Mouse (Mus musculus) layer of hippocampus, postnatal 10 days (tissue): ENCODE data around the gene Prkg2. TPM values are rescaled to one million over a fixed set of nuclear protein-coding genes. Genes with fewer than 3 reads are reported as not detected.

ENCODE experiments used
- DNase-seq, 2 experiments: peaks; one replicate each; pipeline ENCODE4 v3.0.0; 2021; ENCODE audit warnings: low spot score in 2 of 2
- total RNA-seq, 2 experiments: library from RNA; stranded (reverse); gene quantifications; 2 replicates each; pipeline ENCODE4 v1.2.3; 2021

Prkg2 gene
- total RNA-seq, 2 experiments from 2014 or later = 2.3 to 2.4 TPM

DNA sequence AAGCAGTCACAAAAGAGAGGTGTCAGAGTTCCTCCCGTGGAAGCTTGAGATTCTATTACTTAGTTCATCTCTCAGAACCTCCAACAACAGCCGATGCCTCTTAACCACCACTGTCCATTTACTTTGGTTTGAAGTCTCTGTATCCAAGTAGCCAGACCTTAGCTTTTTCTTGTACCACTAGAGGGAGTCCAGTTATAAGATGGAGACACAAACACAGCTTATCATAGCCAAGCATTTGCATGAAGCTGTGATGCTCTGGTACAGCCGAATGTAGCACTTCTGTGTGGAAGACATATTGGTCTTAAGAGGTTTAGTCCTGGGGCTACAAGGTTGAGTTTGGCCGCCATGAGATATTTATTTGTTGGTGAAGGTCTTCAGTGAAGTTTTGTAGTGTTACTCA is 134.8 kb downstream of the Prkg2 start:
- DNase-seq = no peak

- no peak for DNase-seq
Observed at GRCm38 (mm10) chr5:98900926-98901325, 136.2 kb downstream of the Prkg2 start.

DNA sequence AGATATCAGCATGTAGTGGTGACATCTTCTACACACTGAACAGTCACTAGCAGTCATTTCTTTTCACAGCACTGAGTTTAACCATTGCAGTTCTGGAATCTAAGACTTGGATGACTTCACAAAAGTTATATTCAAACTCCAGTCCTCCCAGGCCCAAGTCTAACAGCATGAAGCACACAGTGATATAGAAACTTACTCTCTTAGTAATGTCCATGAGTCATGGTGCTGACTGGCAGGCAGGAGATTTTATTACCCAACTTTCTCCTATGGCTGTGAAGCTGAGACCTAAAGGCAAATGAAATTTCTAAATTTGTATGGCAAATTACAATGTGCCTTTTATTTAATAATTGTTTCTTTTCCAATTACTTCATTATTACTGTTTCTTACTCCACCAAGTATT is 139.2 kb downstream of the Prkg2 start:
- no peak for DNase-seq

DNA sequence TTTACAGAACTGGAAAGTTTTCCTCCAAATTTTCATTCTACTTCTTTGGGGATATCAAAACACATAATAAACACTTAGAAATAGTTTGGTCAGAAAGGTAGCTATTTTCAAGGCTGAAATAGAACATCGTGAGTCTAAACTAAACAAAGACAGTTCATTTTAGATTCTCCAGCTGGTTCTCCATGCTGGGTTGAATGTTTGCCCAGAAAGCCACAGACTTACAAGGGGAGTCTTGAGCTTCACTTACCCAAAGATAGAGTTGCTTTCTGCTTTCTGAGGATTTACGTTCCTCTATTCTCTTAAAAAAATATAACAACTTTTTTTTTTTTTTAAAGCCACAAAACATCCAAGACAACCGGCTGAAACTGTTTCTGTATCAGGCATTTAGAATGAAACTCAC is 142.9 kb downstream of the Prkg2 start:
- no peak for DNase-seq

DNA sequence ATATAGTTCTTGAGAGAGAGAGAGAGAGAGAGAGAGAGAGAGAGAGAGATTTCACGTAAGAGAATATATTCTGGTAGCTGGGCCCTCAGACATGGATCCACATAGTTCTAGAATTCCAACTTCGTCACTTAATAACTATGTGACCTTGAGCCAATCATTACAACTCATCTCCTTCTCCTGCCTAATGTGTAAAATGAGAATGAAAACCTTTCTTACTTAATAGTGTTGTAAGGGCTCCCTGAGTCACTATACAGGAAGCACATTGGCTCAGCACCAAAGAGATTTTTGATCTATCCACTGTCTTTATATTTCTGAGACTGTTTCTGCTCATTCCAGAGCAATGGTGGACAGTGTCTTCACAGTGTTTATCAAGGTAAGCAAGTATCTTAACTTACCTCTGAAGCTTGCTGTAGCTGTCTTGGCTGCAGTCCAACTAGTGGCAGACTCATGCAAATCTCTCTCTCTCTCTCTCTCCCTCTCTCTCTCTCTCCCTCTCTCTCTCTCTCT is 146.6 kb downstream of the Prkg2 start:
- no peak for DNase-seq

DNA sequence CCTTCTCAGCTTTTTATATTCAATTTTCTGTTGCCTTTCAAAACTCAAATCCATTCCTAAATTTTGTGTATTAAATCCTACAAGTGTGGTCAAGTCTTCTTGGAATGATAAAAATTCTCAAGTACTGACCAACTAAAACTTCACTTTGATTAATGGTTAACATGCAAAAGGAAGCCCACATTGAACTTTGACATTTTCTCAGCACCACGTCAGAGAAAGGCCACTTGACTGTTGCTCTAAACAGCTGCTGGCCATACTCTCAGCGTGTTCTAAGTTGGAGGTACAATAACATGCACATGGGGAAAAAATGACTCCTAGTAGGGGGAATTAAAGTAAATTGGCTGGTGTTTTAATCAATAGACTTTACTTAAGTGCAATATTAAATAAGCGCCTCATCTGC is 155.1 kb downstream of the Prkg2 start:
- DNase-seq = no peak

Other genes starting within 250 kb of the Prkg2 start
- gene Bmp3, start 182.9 kb downstream of the Prkg2 start, total RNA-seq = 1 to 10 TPM; 6.1 to 6.3 TPM